ENCODE assay signal across 8 mouse cellular contexts in the genomic region with DNA sequence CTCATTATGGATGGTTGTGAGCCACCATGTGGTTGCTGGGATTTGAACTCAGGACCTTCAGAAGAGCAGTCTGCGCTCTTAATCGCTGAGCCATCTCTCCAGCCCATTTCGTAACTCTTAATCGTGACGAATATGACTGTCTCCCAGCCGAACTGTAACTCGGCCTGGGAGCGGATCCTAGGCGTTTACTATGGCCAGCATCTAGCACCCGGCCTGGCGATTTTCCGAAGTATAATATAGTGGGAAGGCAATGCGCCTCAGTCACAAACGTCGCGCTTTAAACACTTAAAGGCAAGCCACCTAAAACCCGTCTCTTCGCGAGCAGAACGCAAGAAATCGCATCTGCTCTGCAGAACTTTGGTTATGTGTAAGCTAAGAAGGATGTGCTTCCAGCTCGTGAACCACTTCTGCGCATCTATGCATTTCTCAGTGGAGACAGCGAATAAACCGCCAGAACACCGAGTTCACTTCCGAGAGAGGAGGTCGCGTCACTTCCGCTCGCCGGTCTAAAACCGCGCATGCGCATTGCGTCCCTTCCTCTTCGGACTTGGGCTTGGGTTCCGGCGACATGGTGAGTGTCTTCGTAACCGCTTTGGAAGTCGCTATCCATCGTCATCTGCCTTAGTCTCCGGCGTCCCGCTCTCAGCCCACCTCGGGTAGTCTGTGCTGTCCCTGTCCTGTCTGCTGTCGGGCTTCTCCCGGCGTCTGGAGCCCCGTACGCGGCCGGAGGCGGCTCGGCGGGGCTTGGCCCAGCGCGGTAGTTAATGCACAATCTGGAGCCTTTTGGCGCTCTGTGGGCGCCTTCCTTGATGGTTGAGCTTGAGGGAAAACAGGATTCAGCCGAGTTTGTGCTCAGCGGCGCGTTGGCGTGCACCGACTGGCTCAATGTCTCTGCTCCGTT. TPM values are rescaled to one million over a fixed set of nuclear protein-coding genes. Genes with fewer than 3 reads are reported as not detected.
A peak's percentile ranks its signal among the peaks of the same experiment; 100 is the strongest.
DNase-seq lines count a peak whose midpoint lies in the region; ATAC-seq and TF ChIP-seq lines count a peak whose summit lies in the region.

A gene (plus strand): TSS at position 538 of the 901 bp plus-strand sequence.

- peak within 1 kb of the TSS; percentile 93 for H3K4me3 ChIP-seq in cortical plate, adult 2 months (ENCODE audit: insufficient read depth, low read length)

- DNase-seq in gastrocnemius, postnatal 10 days, result peak; percentile 94
- DNase-seq in induced T-regulatory cell, adult 2 months (ENCODE audit: low read depth), result peak; percentile 99
- DNase-seq in left cerebral cortex, adult 9 months (ENCODE audit: low spot score in 2 of 2), result peak; percentile 87 to 97
- DNase-seq in right cerebral cortex, postnatal 14 days, result peak; percentile 97
- peak; percentile 89 to 94 for DNase-seq in urinary bladder, postnatal 36 days (ENCODE audit: low spot score in 2 of 2)

- no peak for TF ChIP-seq CTCF in cortical plate, adult 2 months (IDR thresholded peaks at IDR 0.05; ENCODE audit: extremely low read depth, insufficient read depth, low read length)

- TF ChIP-seq POLR2A in cortical plate, adult 2 months (IDR thresholded peaks at IDR 0.05; ENCODE audit: extremely low read depth, insufficient read depth, low read length), result peak; percentile 96

- peak; percentile 92 for ATAC-seq in activated CD4-positive, CD25-positive, alpha-beta regulatory T cell, adult 4 months
- ATAC-seq in megakaryocyte progenitor cell, adult 5-6 weeks (replicated peaks; ENCODE audit: poor library complexity), result peak; percentile 89

- H3K27ac ChIP-seq in cortical plate, adult 2 months (ENCODE audit: insufficient read depth, low read length), result no peak within 1 kb of the TSS; the same call in 1 of the 2 replicates

- H3K4me1 ChIP-seq in cortical plate, adult 2 months (ENCODE audit: control insufficient read depth, insufficient read depth, low read length), result peaks cover 3% of the 10 kb centered on the region

RNA-seq across cellular contexts. Expression of the gene that starts here (rescaled TPM):
- 1,000 to 10,000 TPM; 2,620 to 2,910 TPM for polyA plus RNA-seq in activated CD4-positive, CD25-positive, alpha-beta regulatory T cell, adult 4 months (2017; shearing (Covaris generic))
- 789 and 839 TPM in 2 replicates for polyA plus RNA-seq in cortical plate, adult 2 months (2012; rRNA removed)
- 100 to 1,000 TPM; 943 to 945 TPM for total RNA-seq in gastrocnemius, postnatal 10 days (2021)
- 1,390 and 1,455 TPM in 2 replicates for total RNA-seq in megakaryocyte progenitor cell, adult 5-6 weeks (2015)
- 472 and 633 TPM in 2 replicates for total RNA-seq in megakaryocyte progenitor cell, adult 5-6 weeks (2017)
